Mouse (Mus musculus): ENCODE measurements around the gene Usp49.
"Not testable (repeated sequence)": the region's sequence is repeated elsewhere in the genome, so short reads cannot be mapped to it uniquely, and the experiment has no call there.

The Usp49 gene

DNA sequence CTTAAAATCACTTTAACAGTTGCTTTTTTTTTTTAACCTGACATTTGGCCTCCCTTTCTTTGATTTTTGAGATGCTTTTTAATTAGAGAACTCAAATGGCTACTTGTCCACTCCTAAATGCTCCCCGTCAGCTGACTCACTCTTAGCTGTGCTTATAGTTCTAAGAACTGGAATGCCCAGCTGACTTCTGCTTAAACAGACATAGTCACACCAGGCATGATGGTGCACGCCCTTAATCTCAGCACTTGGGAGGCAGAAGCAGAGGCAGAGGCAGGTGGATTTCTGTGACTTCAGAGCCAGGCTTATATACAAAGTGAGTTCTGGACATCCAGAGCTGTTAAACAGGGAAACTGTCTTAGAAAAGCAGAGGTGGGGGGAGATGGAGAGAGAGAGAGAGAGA, 21.5 kb downstream of the Usp49 start:
- no peak for DNase-seq

DNA sequence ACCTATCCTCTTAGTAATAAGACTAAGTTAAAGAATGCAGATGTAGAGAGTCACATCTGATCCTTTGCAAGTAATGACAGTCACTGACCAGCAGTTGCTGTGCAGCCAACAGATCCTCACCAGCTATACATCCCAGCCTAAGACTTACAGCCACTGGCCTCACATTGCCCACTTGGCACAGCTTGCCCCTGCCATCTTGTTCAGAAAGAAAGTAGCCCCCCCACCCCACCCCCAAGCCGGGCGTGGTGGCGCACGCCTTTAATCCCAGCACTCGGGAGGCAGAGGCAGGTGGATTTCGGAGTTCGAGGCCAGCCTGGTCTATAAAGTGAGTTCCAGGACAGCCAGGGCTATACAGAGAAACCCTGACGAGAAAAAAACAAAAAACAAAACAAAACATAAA, 23.9 kb downstream of the Usp49 start:
- DNase-seq: not testable (repeated sequence)

DNA sequence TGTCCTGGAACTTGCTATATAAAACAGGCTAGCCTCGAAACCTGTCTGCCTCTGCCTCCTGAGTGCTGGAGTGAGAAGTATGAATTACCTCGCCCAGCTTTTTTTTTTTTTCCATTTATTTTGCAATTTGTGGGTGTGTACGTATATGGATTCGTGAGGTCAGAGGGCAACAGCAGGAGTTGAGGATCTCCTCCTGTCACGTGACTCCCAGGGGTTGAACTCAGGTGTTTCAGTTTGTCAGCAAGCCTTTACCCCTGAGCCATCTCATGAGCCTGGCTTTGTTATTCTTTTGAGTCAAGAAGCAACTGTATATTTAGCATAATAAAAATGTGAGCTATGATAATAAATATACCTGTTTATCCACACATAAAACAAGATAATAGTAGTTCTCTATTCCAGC, 25.2 kb downstream of the Usp49 start:
- no peak for DNase-seq

DNA sequence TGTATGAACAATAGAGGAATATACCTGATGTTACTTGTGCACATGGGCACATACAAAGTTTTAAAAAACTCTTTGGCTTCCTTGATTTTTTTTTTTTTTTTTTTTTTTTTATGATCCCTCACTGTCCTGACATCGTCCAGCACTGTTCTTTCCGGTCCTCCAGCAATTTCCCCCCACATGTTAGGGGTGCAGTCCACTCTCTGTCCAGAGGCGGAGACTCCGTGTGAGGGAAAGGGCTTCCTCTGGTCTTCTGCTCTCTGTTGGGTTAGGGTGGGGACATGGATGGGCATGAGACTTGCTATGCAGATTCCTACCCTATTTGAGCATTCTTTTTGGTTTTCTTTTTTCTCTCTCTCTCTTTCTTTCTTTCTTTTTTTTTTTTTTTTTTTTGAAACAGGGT, 27.4 kb downstream of the Usp49 start:
- no peak for DNase-seq

DNA sequence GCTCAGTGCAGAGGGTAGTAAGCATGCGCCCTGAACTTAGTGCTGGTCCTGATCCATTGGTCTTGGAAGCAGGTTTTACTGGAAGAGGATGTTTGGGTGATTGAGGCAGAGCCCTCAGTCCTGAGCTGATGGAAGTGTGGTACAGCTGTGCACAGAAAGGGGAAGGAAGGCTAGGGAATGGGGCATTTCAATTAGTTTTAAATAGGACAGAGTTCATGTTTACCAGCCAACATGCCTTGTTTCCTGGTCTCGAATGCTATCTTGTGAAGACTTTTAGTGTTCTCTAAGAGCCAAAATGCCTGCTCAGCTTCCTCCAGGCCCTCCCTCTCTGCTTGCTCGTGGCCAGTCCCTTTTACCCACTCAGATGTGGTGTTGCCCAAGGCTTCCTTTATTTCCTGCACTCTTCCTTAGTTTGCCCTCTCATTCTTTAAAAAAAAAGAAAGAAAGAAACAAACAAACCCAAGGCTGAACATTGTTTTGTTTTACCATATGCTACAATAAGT, 28.3 kb downstream of the Usp49 start:
- DNase-seq: no peak

DNA sequence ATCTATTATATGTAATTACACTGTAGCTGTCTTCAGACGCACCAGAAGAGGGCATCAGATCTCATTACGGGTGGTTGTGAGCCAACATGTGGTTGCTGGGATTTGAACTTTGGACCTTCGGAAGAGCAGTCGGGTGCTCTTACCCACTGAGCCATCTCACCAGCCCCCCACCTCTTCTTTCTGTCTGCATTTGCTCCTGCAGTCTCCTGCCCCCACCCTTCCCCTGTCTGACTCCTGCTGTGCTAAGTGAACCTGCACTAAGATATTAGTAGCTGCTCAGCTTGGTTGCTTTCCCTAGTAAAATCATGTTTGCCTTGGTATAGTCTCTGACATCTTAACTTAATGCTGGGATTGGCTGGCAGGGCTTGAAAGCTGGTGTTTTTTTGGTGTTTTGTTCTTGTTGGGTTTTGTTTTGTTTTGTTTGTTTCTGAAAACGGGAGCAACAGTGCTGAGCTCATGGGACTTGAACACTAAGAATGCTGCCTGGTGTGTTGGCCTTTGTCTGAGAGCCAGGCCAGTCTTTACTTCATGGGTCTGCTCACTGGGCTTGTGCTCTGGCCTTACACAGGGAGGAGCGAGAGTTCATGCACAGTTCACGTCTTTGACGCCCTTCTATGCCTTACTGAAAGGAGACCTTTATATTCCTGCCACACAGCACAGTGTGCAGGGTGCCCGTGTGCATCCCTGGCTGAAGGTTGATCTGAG, 32.7 kb downstream of the Usp49 start:
- DNase-seq: no peak

DNA sequence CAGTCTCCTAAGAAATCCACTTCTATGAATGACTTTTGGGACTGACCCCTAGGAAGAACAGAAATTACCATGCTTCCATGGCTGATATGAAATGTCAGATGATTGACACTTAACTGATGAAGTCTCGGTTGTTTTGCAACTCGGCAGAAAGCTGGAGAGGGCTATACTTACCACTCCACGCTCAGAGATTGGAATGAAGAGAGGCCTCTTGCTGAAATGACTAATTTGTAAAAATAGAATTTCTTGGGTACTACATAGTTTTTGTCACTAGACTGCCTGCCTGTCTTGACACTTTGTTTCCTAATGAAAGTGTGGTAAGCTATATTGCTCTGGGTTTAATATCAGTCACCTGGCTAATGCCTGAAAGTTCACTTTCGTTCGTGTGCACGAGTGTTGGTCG, 34.0 kb downstream of the Usp49 start:
- DNase-seq: no peak

DNA sequence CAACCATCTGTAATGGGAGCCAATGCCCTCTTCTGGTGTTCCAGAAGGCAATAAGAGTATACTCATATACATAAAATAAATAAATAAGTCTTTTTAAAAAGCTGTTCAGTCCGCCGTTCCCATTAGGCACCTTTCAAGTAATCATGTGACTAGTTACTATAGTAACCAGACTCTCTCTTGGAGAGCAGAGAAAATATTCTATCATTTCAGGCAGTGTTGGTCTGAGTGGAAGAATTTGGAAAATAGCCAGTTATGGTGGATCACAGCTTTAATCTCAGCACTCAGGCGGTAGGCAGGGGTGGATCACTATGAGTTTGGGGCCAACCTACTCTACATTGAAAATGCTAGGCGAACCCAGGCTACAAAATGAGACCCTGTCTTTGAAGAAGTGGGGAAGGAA, 38.7 kb downstream of the Usp49 start:
- DNase-seq: no peak

DNA sequence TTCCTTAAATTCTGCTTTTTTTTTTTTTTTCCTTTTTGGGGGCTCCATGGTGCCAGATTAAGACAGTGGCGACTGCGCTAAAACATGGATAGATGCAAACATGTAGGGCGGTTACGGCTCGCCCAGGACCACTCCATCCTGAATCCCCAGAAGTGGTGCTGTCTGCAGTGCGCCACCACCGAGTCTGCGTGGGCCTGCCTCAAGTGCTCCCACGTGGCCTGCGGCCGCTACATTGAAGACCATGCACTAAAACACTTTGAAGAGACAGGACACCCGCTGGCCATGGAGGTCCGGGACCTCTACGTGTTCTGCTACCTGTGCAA, 41.5 kb downstream of the Usp49 start:
- no peak for DNase-seq

DNA sequence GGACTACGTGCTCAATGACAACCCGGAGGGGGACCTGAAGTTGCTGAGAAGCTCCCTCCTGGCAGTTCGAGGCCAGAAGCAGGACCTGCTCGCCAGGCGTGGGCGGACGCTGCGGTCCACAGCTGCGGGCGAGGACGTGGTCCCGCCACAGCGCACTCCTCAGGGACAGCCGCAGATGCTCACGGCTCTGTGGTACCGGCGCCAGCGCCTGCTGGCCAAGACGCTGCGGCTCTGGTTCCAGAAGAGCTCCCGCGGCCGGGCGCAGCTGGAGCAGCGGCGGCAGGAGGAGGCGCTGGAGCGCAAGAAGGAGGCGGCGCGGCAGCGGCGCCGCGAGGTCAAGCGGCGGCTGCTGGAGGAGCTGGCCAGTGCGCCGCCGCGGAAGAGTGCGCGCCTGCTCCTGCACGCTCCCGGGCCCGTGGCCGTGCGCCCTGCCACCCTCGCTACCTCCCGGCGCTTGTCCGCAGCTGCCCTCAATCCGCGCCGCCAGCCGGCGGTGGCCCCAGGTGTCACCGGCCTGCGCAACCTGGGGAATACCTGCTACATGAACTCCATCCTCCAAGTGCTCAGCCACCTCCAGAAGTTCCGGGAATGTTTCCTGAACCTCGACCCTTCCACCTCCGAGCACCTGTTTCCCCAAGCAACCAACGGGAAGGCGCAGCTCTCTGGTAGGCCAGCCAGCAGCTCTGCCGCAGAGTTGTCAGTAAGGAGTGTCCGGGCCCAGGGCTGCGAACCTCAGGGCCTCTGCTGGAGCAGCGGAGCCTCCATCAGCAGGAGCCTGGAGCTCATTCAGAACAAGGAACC, 42.0 kb downstream of the Usp49 start:
- peak; percentile 27 to 33 for DNase-seq

DNA sequence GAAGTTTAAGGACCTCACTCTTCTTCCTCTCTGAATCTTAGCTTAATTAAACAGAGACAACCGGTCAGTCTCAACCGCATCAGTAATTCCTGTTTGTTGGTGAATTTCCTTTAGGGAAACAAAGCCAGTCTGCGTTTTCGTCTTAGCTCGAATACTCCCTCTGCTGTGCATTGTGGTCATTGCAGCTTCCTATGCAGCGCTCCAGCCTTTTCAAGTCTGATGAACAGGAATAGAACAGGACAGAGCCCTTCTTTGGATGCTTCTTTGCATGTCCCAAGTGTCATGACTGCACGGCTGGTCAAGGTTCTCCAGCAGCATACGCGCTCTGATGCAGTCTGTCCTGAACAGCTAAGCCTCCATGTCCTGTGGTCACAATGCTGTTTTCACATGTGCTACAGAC, 46.1 kb downstream of the Usp49 start:
- peak; percentile 86 to 88 for DNase-seq

DNA sequence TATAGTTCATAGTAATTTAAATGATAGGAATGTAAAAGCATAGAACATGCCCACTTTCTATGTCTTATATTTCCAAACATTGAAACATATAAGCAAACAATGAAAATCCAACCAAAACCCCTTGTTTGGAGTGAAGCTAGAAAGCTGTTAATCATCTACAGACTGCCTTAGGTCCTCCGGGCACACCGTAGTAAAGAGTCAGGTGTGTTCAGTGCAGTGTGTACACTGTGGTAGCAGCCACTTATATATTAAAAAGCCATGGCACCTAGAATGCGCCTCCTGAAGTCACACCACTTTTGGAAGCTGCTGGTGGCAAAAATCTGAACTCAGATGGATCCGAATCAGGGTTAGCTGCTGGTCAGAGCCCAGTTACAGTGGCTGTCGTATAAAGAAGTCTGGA, 47.7 kb downstream of the Usp49 start:
- no peak for DNase-seq

DNA sequence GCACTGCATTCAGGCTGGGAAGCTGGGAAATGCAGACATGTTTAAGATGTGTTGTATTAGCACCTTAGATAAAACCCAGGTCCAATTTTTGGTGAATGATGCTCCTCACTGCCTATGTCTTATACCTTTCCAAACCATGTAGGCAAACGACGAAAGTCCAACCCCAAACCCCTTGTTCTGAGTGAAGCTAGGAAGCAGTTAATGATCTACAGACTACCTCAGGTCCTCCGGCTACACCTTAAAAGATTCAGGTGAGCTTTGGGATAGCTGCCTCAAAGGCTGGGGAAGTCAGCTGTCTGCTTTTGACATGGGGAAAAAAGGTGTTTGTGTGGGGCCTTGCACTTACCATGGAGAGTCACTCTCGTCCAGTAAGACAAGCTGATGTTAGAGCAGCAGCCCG, 48.2 kb downstream of the Usp49 start:
- DNase-seq: no peak

DNA sequence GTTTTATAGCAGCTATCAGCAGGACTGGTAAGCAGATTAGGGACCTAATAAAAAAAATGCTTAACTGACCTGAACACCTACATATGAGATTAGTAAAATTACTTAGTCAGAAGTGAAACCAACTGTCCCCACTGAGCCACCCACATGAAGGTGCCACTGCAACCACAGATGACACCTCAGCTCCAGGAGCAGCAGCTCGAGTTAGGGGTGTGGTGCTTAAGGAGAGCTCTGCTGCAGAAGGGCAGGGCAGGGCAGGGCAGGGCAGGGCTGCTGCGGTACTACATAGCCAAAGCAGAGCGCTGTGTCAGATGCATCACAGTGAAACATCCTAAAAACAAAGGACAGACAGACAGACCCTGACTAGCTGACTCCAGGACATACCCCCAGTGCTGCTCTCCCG, 52.3 kb downstream of the Usp49 start:
- DNase-seq: no peak

DNA sequence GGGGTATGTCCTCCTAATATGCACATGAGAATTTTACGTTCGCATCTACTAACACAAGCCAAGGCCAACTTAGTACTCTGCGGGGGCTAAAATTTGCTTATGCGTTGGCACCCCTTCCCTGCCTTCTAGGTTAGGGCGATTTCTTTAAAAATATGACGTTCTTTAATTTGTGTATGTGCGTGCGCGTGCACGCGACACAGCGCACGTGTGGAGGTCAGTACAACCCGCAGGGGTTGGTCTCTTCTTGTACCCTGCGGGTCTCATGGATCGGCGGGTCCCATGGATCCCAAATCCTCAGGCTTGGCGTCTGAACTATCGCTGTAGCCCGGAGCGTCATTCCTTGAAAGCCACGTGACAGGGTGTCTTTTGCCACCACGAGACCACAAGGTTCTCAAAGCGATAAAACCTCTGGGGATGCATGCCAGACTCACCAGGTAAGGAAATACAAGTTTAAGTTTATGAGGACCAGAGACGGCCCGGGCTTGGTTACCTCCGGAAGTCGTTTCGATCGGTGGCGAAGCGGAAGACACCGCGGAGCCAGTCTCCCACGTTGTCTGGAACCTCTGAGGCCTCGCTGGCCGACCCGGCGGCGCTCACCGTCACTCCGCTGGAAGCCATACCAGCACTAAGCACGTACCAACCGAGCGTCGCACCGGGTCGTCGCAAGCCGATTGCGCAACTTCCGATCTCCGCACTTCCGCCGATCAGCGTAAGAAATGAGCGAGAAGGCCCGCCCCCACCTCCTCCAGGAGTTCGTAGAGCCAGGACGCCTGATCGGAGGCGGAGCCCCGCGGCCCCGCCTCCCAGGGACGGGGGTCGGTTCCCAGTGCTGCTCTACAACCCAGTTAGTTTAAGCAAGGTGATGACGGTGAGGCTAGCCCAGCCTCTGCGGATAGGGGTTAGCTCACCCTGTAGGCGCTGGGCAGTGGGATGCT, 57.2 kb downstream of the Usp49 start:
- peak; percentile 95 to 96 for DNase-seq

DNA sequence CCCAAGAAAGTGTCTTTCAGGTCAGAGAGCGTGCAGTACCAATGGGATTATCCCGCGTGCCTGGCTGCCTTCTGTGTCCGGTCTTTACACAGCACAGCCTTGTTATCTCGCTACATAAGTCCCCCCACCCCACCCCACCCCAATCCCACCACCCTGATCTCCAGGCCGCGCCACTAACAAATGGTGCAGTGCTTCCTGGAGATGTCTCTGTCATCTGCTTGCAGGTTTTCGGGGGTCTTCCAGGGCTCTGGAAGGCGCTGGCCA, 57.8 kb downstream of the Usp49 start, which contains the start of gene Tomm6:
Gene Tomm6, minus strand, starts transcription at position 43 of the 264 bp plus-strand sequence.
- no peak for DNase-seq

DNA sequence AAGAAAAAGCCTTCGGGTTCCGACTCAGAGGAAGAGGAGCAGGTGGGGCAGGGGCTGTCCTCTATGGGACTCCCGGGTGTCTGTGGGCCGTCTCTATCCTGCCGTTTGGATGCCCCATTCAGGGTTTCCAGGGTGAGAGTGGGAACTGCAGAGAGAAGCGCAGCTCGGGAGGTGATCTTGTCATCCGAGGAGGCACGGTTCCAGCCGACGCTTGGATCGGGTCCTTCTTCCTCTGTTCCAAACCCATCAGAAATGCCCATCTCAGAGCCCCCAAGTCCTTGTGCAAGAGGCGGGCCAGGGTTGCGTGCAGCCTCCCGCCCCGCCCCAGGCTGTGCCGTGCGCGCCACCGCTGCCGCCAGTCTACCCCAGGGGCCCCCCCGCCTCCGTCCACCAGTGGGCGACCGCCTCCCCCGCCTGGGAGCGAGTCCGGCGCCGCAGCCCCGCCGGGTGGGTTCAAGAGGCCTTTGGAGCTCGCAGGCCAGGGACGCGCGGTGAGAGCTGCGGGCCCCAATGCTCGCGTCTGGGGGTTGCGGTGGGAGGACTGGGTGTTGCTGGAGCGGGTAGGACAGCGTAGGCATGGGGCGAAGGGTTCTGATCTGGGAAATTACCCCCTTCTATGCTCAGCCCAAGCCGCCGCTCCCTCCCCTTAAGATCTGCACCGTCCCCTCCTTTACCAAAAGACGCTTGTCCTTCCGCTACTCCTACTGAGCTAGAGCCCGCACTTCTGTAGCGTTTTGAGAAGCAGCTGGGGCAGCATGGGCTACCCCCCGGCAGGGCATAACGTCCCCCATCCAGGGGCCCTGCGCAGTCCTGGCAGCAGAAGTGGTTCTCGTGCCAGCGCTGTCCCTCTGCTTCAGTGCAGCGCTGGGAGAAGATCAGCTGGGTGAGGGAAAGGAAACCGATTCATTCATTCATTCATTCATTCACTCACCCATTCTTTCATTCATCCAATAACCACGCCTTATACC, 58.4 kb downstream of the Usp49 start, which contains the start of gene Frs3:
Gene Frs3, plus strand, starts transcription at position 423 of the 968 bp plus-strand sequence.
- peak; percentile 81 to 83 for DNase-seq

DNA sequence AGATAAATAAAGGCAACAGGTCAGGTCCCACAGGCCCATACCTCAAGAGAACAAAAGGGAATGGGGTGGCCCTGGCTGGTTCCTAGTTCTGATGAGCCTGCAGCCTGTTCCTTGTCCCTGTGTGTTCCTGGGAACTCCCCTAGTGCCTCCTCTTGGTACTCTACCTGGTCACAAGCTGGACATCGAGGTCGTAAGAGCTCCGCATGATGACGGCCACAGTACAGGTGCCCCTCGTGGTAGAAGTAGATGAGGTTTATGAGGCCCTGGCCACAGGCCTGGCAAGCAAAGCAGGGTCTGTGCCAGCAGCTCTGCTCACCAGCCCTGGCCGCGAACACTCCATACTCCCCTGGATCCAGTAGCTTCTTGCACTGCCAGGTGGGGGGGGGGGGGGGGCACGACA, 59.4 kb downstream of the Usp49 start:
- DNase-seq: peak in 1 of 2 experiments; percentile 27

DNA sequence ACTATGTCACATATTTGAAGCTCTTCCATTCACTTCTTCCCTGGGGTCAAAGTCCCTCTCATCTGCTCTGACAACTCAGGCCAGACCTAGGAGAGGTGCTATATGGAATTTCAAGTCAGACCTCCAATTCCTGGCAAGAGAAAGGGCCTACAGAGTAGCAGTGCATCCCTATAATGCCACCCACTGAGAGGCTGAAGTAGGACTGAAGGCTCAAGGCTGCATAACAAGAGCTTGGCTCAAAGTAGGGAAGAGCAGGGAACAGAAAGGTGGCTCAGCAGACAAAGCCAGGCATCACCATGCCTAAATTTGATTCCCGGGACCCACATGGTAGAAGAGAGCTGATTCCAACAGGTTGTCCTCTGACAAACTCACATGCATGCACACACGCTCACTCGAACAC, 61.2 kb downstream of the Usp49 start:
- DNase-seq: no peak

DNA sequence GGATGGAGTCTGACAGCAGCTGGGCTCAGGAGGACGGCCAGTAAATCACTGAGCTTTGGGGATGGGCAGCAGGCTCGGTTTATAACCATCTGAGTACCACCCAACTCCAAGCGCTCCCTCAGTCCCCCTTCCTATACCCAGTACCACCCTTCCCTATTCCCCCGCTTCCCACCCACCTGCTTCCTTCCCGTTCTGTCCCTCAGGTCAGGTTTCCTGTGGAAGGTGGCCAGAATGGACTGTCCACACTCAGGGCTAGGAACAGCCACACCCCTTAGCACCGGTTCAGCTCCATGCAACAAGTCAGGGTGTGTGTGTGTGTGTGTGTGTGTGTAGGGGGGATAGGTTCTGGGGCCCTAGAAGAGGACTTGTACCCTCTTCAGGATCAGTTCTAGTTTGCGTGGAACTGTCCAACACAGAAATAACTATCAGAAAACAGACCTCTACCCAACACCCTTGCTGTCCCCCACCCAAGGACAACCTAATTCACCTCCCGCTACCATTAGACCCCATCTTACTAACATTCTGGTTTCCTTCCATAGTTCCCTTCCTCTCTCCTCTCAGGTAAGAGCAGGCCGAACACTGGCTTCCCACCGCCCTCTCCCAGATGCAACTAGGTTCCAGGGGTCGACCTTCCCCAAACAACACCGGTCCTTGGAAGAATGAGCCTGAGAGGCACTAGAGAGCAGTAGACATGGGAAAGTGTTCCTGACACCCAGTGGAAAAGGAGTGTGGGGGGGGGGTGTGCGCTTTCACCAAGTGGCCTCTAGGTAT, 63.4 kb downstream of the Usp49 start:
- DNase-seq: peak in 1 of 2 experiments; percentile 30

DNA sequence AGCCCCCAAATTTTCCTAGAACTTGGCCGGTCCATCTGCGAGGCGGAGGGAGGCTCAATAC, 63.8 kb downstream of the Usp49 start, which contains the start of gene Gm21981:
Gene Gm21981, minus strand, starts transcription at position 14 of the 61 bp plus-strand sequence.
- no peak for DNase-seq
